Mouse (Mus musculus) midbrain, embryonic 12.5 days (tissue): Measurements from ENCODE around the gene Olfr1124. TPM values are rescaled to one million over a fixed set of nuclear protein-coding genes. Genes with fewer than 3 reads are reported as not detected.

ENCODE experiments used
- polyA plus RNA-seq: library from polyadenylated mRNA; unstranded; fragments of >200 nt; fragmentation: Nextera tagmentation; extraction: Ambion mirVana; gene quantifications from 2 replicates; pipeline ENCODE4 v1.2.1, GENCODE M21; 2016

Olfr1124 gene
- polyA plus RNA-seq, 1 experiment from 2014 or later = 0.09 TPM

Other genes starting within 250 kb of the Olfr1124 start
- not detected in 2 replicates for gene Olfr1112, start 242.5 kb upstream of the Olfr1124 start, polyA plus RNA-seq
- gene Olfr1113, start 221.3 kb upstream of the Olfr1124 start, polyA plus RNA-seq = not detected in 2 replicates
- not detected in 2 replicates for gene Olfr1115, start 182.3 kb upstream of the Olfr1124 start, polyA plus RNA-seq
- not detected in 2 replicates for gene Olfr1116, start 162.7 kb upstream of the Olfr1124 start, polyA plus RNA-seq
- not detected in 2 replicates for gene Olfr1118, start 122.7 kb upstream of the Olfr1124 start, polyA plus RNA-seq
- gene Olfr1120, start 75.5 kb upstream of the Olfr1124 start, polyA plus RNA-seq = not detected in 2 replicates
- gene Olfr1121, start 60.4 kb upstream of the Olfr1124 start, polyA plus RNA-seq = not detected in 2 replicates
- not detected in 2 replicates for gene Olfr1122, start 44.4 kb upstream of the Olfr1124 start, polyA plus RNA-seq
- not detected in 2 replicates for gene Olfr1123, start 13.6 kb upstream of the Olfr1124 start, polyA plus RNA-seq
- gene Olfr1126, start 23.7 kb downstream of the Olfr1124 start, polyA plus RNA-seq = not detected in 2 replicates
- gene Pramel7, start 66.8 kb downstream of the Olfr1124 start, polyA plus RNA-seq = not detected in 2 replicates
- not detected in 2 replicates for gene Pramel6, start 76.3 kb downstream of the Olfr1124 start, polyA plus RNA-seq
- not detected in 2 replicates for gene Olfr153, start 101.5 kb downstream of the Olfr1124 start, polyA plus RNA-seq
- gene Olfr1128, start 115.3 kb downstream of the Olfr1124 start, polyA plus RNA-seq = not detected in 2 replicates
- not detected in 2 replicates for gene Olfr1129, start 143.6 kb downstream of the Olfr1124 start, polyA plus RNA-seq
- gene Olfr1130, start 175.9 kb downstream of the Olfr1124 start, polyA plus RNA-seq = not detected in 2 replicates
- gene Olfr1131, start 196.8 kb downstream of the Olfr1124 start, polyA plus RNA-seq = not detected in 2 replicates
- gene Olfr1132, start 207.3 kb downstream of the Olfr1124 start, polyA plus RNA-seq = not detected in 2 replicates
- gene Olfr1133, start 217.1 kb downstream of the Olfr1124 start, polyA plus RNA-seq = not detected in 2 replicates
- not detected in 2 replicates for gene Olfr1134, start 228.2 kb downstream of the Olfr1124 start, polyA plus RNA-seq
- not detected in 2 replicates for gene Olfr1135, start 243.4 kb downstream of the Olfr1124 start, polyA plus RNA-seq